Mouse (Mus musculus) erythroblast, embryonic 14.5 days (primary cell): ENCODE results near the gene Rsph1.

Source experiments
- GATA1 ChIP-seq: IDR thresholded peaks from 2 replicates; pipeline ENCODE4 v1.6.1; 2012; ENCODE audit warnings: low read length, inconsistent platforms, mixed read lengths
- TAL1 ChIP-seq: IDR thresholded peaks from 3 replicates; pipeline ENCODE4 v1.6.1; 2012; ENCODE audit warnings: low read length, inconsistent platforms, mixed read lengths

- TF ChIP-seq TAL1 (no peak), GATA1 (no peak)
Measured at GRCm38 (mm10) chr17:31307756-31308155, 30.6 kb upstream of the Rsph1 start.
